Mouse (Mus musculus): ENCODE measurements around the gene Prpf40b. TPM values are rescaled to one million over a fixed set of nuclear protein-coding genes. Genes with fewer than 3 reads are reported as not detected.

The Prpf40b gene
- polyA plus RNA-seq, 1 experiment: 37.0 TPM

DNA sequence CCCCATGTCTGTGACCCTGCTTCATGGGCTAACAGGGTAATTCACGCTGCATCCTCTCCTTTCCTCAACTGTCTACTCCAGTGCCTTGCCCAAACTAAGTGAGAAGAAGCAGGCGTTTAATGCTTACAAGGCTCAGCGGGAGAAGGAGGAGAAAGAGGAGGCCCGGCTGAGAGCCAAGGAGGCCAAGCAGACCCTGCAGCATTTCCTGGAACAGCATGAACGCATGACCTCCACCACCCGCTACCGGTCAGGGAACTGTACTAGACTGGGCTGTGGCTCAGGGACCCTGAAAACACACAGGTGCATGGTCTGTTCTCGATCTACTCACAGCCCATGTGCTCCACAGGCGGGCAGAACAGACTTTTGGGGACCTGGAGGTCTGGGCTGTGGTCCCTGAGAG is 12.6 kb downstream of the Prpf40b start:
- WGBS: 91% methylated on average over 9 of the region's 9 CpGs
- H3K4me1 ChIP-seq (replicated peaks; ENCODE audit: control insufficient read depth, insufficient read depth, low read length): no peaks in the 10 kb centered on the region
- H3K27ac ChIP-seq (ENCODE audit: control insufficient read depth, insufficient read depth, low read length): no peak overlapping the region
- H3K36me3 ChIP-seq (ENCODE audit: control insufficient read depth, insufficient read depth, low read length): no peaks in the 10 kb centered on the region
- H3K27me3 ChIP-seq (ENCODE audit: control insufficient read depth, insufficient read depth, low read length): no peaks in the 10 kb centered on the region
- TF ChIP-seq CTCF (IDR thresholded peaks at IDR 0.05; ENCODE audit: borderline replicate concordance, control insufficient read depth, extremely low read depth, insufficient read depth, low read length, poor library complexity) (no peak), POLR2A (IDR thresholded peaks at IDR 0.05; ENCODE audit: control insufficient read depth, extremely low read depth, insufficient read depth, low read length, poor library complexity) (no peak)
- H3K4me3 ChIP-seq (ENCODE audit: control insufficient read depth, insufficient read depth, low read length): no peak overlapping the region
- no peak for DNase-seq

DNA sequence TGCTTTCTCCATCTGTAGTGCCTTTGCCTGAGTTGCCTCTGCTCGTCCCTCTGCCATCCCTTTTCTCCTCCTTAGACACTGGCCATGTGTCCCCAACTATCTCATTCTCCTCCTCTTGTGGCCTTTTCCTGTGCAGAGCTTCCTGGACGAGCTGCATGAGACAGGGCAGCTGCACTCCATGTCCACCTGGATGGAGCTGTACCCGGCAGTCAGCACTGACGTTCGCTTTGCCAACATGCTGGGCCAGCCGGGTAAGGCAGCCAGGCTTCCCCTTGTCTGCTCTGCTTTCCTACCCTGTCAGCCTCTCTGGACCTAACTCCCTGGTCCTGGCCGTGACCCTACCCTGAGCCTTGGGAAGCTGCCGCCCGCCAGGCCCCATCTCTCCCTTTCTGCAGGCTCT is 14.7 kb downstream of the Prpf40b start:
- no peak overlapping the region for H3K27ac ChIP-seq (ENCODE audit: control insufficient read depth, insufficient read depth, low read length)
- TF ChIP-seq CTCF (IDR thresholded peaks at IDR 0.05; ENCODE audit: borderline replicate concordance, control insufficient read depth, extremely low read depth, insufficient read depth, low read length, poor library complexity) (no peak), POLR2A (IDR thresholded peaks at IDR 0.05; ENCODE audit: control insufficient read depth, extremely low read depth, insufficient read depth, low read length, poor library complexity) (no peak)
- 98% methylated on average over 9 of the region's 9 CpGs for WGBS
- no peaks in the 10 kb centered on the region for H3K4me1 ChIP-seq (replicated peaks; ENCODE audit: control insufficient read depth, insufficient read depth, low read length)
- no peaks in the 10 kb centered on the region for H3K36me3 ChIP-seq (ENCODE audit: control insufficient read depth, insufficient read depth, low read length)
- H3K27me3 ChIP-seq (ENCODE audit: control insufficient read depth, insufficient read depth, low read length): no peaks in the 10 kb centered on the region
- no peak for DNase-seq
- H3K4me3 ChIP-seq (ENCODE audit: control insufficient read depth, insufficient read depth, low read length): no peak overlapping the region

DNA sequence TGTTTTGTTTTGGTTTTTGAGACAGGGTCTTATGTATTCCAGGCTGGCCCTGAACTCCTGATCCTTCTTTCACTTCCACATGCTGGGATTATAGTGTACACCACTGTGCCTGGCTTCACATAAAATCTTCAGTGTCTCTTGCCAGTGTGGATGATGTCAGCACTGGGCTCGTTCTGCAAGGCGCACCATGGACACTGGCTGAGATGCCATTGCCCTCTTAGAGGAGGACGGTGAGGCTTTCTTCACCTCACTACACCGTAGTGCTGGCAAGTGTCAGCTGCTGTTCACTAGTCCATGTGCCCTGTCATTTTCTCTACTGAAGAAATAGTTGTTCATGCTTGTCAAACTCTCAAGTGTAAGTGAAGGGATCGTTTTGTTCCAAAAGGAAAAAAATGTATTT is 15.7 kb downstream of the Prpf40b start:
- DNase-seq: no peak
- Histone ChIP-seq H3K4me1 (replicated peaks; ENCODE audit: control insufficient read depth, insufficient read depth, low read length) (no peaks in the 10 kb centered on the region), H3K4me3 (ENCODE audit: control insufficient read depth, insufficient read depth, low read length) (no peak overlapping the region), H3K36me3 (ENCODE audit: control insufficient read depth, insufficient read depth, low read length) (no peaks in the 10 kb centered on the region), H3K27me3 (ENCODE audit: control insufficient read depth, insufficient read depth, low read length) (no peaks in the 10 kb centered on the region), H3K27ac (ENCODE audit: control insufficient read depth, insufficient read depth, low read length) (no peak overlapping the region)
- no peak for TF ChIP-seq CTCF (IDR thresholded peaks at IDR 0.05; ENCODE audit: borderline replicate concordance, control insufficient read depth, extremely low read depth, insufficient read depth, low read length, poor library complexity)
- TF ChIP-seq POLR2A (IDR thresholded peaks at IDR 0.05; ENCODE audit: control insufficient read depth, extremely low read depth, insufficient read depth, low read length, poor library complexity): no peak
- 97% methylated on average over 5 of the region's 5 CpGs for WGBS

DNA sequence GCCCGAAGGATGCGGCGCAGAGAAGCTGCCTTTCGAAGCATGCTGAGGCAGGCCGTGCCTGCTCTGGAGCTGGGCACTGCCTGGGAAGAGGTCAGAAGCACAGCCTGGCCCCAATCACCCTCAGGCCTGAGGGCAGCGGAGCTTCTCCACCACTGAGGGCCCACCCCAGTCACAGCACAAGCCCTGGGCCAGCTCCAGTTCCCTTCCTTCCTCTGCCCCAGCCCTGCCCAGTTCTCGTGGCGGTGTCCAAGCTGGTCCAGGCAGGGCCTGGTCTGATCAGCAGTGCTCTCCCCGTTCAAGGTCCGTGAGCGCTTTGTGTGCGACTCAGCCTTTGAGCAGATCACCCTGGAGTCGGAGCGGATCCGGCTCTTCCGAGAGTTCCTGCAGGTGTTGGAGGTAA is 20.0 kb downstream of the Prpf40b start:
- TF ChIP-seq CTCF (IDR thresholded peaks at IDR 0.05; ENCODE audit: borderline replicate concordance, control insufficient read depth, extremely low read depth, insufficient read depth, low read length, poor library complexity) (no peak), POLR2A (IDR thresholded peaks at IDR 0.05; ENCODE audit: control insufficient read depth, extremely low read depth, insufficient read depth, low read length, poor library complexity) (no peak)
- Histone ChIP-seq H3K36me3 (ENCODE audit: control insufficient read depth, insufficient read depth, low read length) (peaks cover 8% of the 10 kb centered on the region; the same call in 1 of the 2 replicates), H3K27ac (ENCODE audit: control insufficient read depth, insufficient read depth, low read length) (no peak overlapping the region), H3K27me3 (ENCODE audit: control insufficient read depth, insufficient read depth, low read length) (no peaks in the 10 kb centered on the region), H3K4me1 (replicated peaks; ENCODE audit: control insufficient read depth, insufficient read depth, low read length) (no peaks in the 10 kb centered on the region), H3K4me3 (ENCODE audit: control insufficient read depth, insufficient read depth, low read length) (no peak overlapping the region)
- WGBS: 97% methylated on average over 16 of the region's 16 CpGs
- no peak for DNase-seq

DNA sequence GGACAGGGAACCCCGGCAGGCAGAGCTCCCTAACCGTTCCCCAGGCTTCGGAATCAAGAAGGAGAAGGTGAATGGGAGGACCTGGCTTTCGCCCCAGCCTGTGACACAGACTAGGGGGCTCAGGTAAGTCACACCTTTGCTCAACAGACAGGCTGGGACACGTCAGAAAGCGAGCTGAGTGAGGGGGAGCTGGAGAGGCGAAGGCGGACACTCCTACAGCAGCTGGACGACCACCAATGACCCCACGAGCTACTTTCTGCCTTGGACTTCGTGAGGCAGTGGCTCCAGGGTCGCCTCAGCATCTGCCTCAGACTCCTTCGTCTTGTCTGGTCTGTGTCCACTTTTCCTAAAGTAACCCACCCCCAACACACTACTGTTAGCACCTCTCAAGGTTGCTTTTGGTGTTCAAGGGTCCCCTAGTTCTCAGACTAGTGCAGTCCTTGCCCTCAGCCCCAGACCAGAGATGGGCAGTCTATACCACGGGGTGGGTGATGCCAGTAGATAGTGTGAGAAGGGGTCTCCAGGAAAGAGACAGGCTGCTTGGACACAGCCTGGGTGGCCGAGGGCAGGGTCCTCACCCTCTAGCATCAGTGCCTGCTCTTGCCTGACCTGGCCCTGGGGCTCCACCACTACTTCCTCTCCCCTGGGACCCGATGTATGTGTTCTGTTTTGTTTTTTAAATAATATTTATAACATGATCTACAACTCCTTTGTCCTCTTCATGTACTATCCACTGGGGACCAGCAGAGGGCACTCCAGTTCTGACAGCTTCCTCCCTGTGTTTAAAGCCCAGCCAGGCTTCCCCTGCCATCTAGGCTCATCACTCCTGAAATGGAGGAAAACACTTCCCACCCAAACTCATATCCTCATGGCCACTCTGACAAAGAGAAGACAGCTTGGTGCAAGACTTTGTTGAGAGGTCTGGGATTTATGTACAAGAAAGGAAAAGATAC is 21.7 kb downstream of the Prpf40b start:
- no peaks in the 10 kb centered on the region for H3K4me1 ChIP-seq (replicated peaks; ENCODE audit: control insufficient read depth, insufficient read depth, low read length)
- H3K27ac ChIP-seq (ENCODE audit: control insufficient read depth, insufficient read depth, low read length): no peak overlapping the region
- 87% methylated on average over 16 of the region's 16 CpGs for WGBS
- DNase-seq: peak; percentile 77
- peaks cover 19% of the 10 kb centered on the region for H3K36me3 ChIP-seq (ENCODE audit: control insufficient read depth, insufficient read depth, low read length)
- TF ChIP-seq POLR2A (IDR thresholded peaks at IDR 0.05; ENCODE audit: control insufficient read depth, extremely low read depth, insufficient read depth, low read length, poor library complexity) (no peak), CTCF (IDR thresholded peaks at IDR 0.05; ENCODE audit: borderline replicate concordance, control insufficient read depth, extremely low read depth, insufficient read depth, low read length, poor library complexity) (peak; percentile 45; the same call in 1 of the 2 replicates)
- no peaks in the 10 kb centered on the region for H3K27me3 ChIP-seq (ENCODE audit: control insufficient read depth, insufficient read depth, low read length)
- H3K4me3 ChIP-seq (ENCODE audit: control insufficient read depth, insufficient read depth, low read length): no peak overlapping the region

DNA sequence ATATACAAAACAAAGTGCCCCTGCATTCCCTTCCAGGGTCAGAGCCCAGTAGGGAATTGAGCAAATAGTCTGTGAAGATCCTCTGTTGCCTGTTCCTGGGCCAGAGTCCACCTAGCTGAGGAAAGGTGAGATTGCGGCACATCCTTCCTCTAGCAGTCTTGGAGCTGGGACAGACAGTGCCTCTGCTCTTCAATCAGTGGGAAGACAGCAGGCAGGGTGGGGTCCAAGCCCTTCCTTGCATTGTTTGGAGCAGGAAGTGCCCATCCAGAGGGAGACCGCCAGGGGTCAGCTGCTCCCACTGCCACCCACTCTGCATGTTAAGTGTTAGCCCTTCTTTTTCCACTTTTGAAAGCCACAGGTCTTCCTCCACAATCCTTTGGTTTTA is 22.4 kb downstream of the Prpf40b start:
- Histone ChIP-seq H3K4me1 (replicated peaks; ENCODE audit: control insufficient read depth, insufficient read depth, low read length) (no peaks in the 10 kb centered on the region), H3K27ac (ENCODE audit: control insufficient read depth, insufficient read depth, low read length) (no peak overlapping the region), H3K4me3 (ENCODE audit: control insufficient read depth, insufficient read depth, low read length) (no peak overlapping the region), H3K27me3 (ENCODE audit: control insufficient read depth, insufficient read depth, low read length) (no peaks in the 10 kb centered on the region), H3K36me3 (ENCODE audit: control insufficient read depth, insufficient read depth, low read length) (peaks cover 26% of the 10 kb centered on the region)
- TF ChIP-seq POLR2A (IDR thresholded peaks at IDR 0.05; ENCODE audit: control insufficient read depth, extremely low read depth, insufficient read depth, low read length, poor library complexity) (no peak), CTCF (IDR thresholded peaks at IDR 0.05; ENCODE audit: borderline replicate concordance, control insufficient read depth, extremely low read depth, insufficient read depth, low read length, poor library complexity) (no peak)
- WGBS: 83% methylated on average over 2 of the region's 2 CpGs
- no peak for DNase-seq

Measured in thymus, adult 2 months (tissue).